Mouse (Mus musculus): ENCODE measurements around the gene Fthl17e.
"Not testable (repeated sequence)": the region's sequence is repeated elsewhere in the genome, so short reads cannot be mapped to it uniquely, and the experiment has no call there.

The Fthl17e gene

GRCm38 (mm10) chrX:9033193-9033592 is at the start of gene Fthl17e:
Gene Fthl17e, plus strand, starts transcription at chrX:9033493.
- DNase-seq: not testable (repeated sequence)

- DNase-seq: not testable (repeated sequence)
Measured at GRCm38 (mm10) chrX:8986655-8987054, 46.6 kb upstream of the Fthl17e start, which contains the start of gene Fthl17d. Gene Fthl17d, minus strand, starts transcription at chrX:8986755.

GRCm38 (mm10) chrX:9016079-9016478 is 17.2 kb upstream of the Fthl17e start:
- no peak for DNase-seq

- no peak for DNase-seq
Measured at GRCm38 (mm10) chrX:9019481-9019880, 13.8 kb upstream of the Fthl17e start.

- DNase-seq: not testable (repeated sequence)
Measured at GRCm38 (mm10) chrX:9041611-9042010, 8.3 kb downstream of the Fthl17e start.

- peak; percentile 59 to 79 for DNase-seq
Measured at GRCm38 (mm10) chrX:9060952-9061351, 27.7 kb downstream of the Fthl17e start.

- no peak for DNase-seq
Measured at GRCm38 (mm10) chrX:9062101-9062500, 28.8 kb downstream of the Fthl17e start.

GRCm38 (mm10) chrX:9062715-9063114 is 29.4 kb downstream of the Fthl17e start, which contains the start of gene Fthl17f:
Gene Fthl17f, plus strand, starts transcription at chrX:9063015.
- DNase-seq: not testable (repeated sequence)

- peak; percentile 43 to 77 for DNase-seq
Measured at GRCm38 (mm10) chrX:9077699-9078098, 44.4 kb downstream of the Fthl17e start.

Data from cerebellum, adult 18-20 months (tissue).